Comparison of ENCODE assay signal across 27 mouse cellular contexts in genomic region chr6:128826132-128826531, GRCm38 (mm10). TPM values are rescaled to one million over a fixed set of nuclear protein-coding genes. Genes with fewer than 3 reads are reported as not detected.
"Had no signal": no experiment of that assay in that cellular context is flagged by ENCODE, and none has a peak within 500 bp of the region (broad histone marks: within the 10 kb centered on the region; RNA-seq: fewer than 3 reads in every experiment).

Gene Gm44511, minus strand, starts transcription at chr6:128826315.
Gene Klrb1b, minus strand, starts transcription at chr6:128826331.

- H3K9ac ChIP-seq: intestine, embryonic 15.5 days; kidney, embryonic 15.5 days; limb, embryonic 13.5 days; liver, embryonic 13.5 days; liver, postnatal 0 days; lung, embryonic 15.5 days; neural tube, embryonic 12.5 days; neural tube, embryonic 15.5 days; stomach, embryonic 15.5 days had no signal

- H3K4me3 ChIP-seq: intestine, embryonic 15.5 days; kidney, embryonic 15.5 days; limb, embryonic 10.5 days; limb, embryonic 13.5 days; liver, embryonic 13.5 days; lung, embryonic 15.5 days; neural tube, embryonic 12.5 days; neural tube, embryonic 15.5 days; stomach, embryonic 15.5 days had no signal

- H3K36me3 ChIP-seq: intestine, embryonic 15.5 days; kidney, embryonic 15.5 days; limb, embryonic 10.5 days; limb, embryonic 13.5 days; liver, embryonic 13.5 days; lung, embryonic 15.5 days; neural tube, embryonic 12.5 days; neural tube, embryonic 15.5 days; stomach, embryonic 15.5 days had no signal

- H3K27me3 ChIP-seq: intestine, embryonic 15.5 days; kidney, embryonic 15.5 days; limb, embryonic 13.5 days; liver, embryonic 13.5 days; lung, embryonic 15.5 days; neural tube, embryonic 12.5 days; neural tube, embryonic 15.5 days; stomach, embryonic 15.5 days had no signal

- H3K27ac ChIP-seq: intestine, embryonic 15.5 days; kidney, embryonic 15.5 days; limb, embryonic 10.5 days; limb, embryonic 13.5 days; liver, embryonic 13.5 days; lung, embryonic 15.5 days; macrophage; neural tube, embryonic 12.5 days; neural tube, embryonic 15.5 days; stomach, embryonic 15.5 days had no signal

- H3K4me2 ChIP-seq: intestine, embryonic 15.5 days; kidney, embryonic 15.5 days; limb, embryonic 13.5 days; liver, embryonic 13.5 days; lung, embryonic 15.5 days; midbrain, embryonic 11.5 days; neural tube, embryonic 12.5 days; neural tube, embryonic 15.5 days; stomach, embryonic 15.5 days had no signal

- DNase-seq: kidney, adult 11 months; kidney, adult 8-10 months; kidney, postnatal 10 days; kidney, postnatal 36 days; liver, embryonic 13.5 days; liver, postnatal 0 days; midbrain, embryonic 14.5 days; retina, postnatal 1 day; right cerebral cortex, postnatal 25 days; spleen, adult 18-20 months; thymus, postnatal 25 days had no signal

- H3K4me1 ChIP-seq: intestine, embryonic 15.5 days; kidney, embryonic 15.5 days; limb, embryonic 13.5 days; liver, embryonic 13.5 days; neural tube, embryonic 12.5 days; neural tube, embryonic 15.5 days; stomach, embryonic 15.5 days had no signal

- H3K9me3 ChIP-seq: intestine, embryonic 15.5 days; kidney, embryonic 15.5 days; limb, embryonic 10.5 days; limb, embryonic 13.5 days; liver, embryonic 13.5 days; lung, embryonic 15.5 days; neural tube, embryonic 12.5 days; neural tube, embryonic 15.5 days; stomach, embryonic 15.5 days had no signal

- ATAC-seq: intestine, embryonic 15.5 days; liver, postnatal 0 days had no signal

RNA-seq across cellular contexts. Expression of gene Gm44511, which starts in this region (rescaled TPM):
- total RNA-seq: layer of hippocampus, postnatal 25 days; left cerebral cortex, adult 18-20 months; left cerebral cortex, postnatal 25 days; megakaryocyte-erythroid progenitor cell, adult 5-6 weeks; midbrain, postnatal 0 days had no signal
- polyA plus RNA-seq: intestine, embryonic 15.5 days; kidney, embryonic 15.5 days; limb, embryonic 10.5 days; limb, embryonic 13.5 days; liver, adult 2 months; liver, postnatal 0 days; lung, embryonic 15.5 days; macrophage; midbrain, embryonic 11.5 days; midbrain, embryonic 14.5 days; midbrain, postnatal 0 days; neural tube, embryonic 12.5 days; neural tube, embryonic 15.5 days; stomach, embryonic 15.5 days had no signal

RNA-seq across cellular contexts. Expression of gene Klrb1b, which starts in this region (rescaled TPM):
- total RNA-seq: layer of hippocampus, postnatal 25 days; left cerebral cortex, adult 18-20 months; left cerebral cortex, postnatal 25 days; midbrain, postnatal 0 days had no signal
- polyA plus RNA-seq: limb, embryonic 10.5 days; limb, embryonic 13.5 days; liver, adult 2 months; liver, embryonic 13.5 days; midbrain, embryonic 11.5 days; midbrain, postnatal 0 days; neural tube, embryonic 12.5 days; neural tube, embryonic 15.5 days had no signal
